Mouse (Mus musculus) CH12.LX (cell line): ENCODE data around the gene Zbtb39.

Experiments
- CTCF ChIP-seq, 2 experiments: IDR thresholded peaks in 1 of 2; conservative IDR thresholded peaks in 1 of 2; 2 replicates each; pipeline ENCODE4 v1.5.1; 2011 to 2012; ENCODE audit warnings: low read depth in 2 of 2, low read length in 2 of 2, improper control_type of control experiment in 1 of 2, inconsistent platforms in 1 of 2, mild to moderate bottlenecking in 1 of 2, moderate library complexity in 1 of 2
- E2F4 ChIP-seq: IDR thresholded peaks from 2 replicates; pipeline ENCODE4 v1.6.1; 2011; ENCODE audit warnings: low read depth, low read length, improper control_type of control experiment; ENCODE audit not compliant: insufficient replicate concordance
- HCFC1 ChIP-seq: IDR thresholded peaks from 2 replicates; pipeline ENCODE4 v1.6.1; 2012; ENCODE audit warnings: low read depth, mild to moderate bottlenecking, inconsistent platforms, low read length, improper control_type of control experiment
- POLR2A ChIP-seq: IDR thresholded peaks from 2 replicates; pipeline ENCODE4 v1.6.1; 2011; ENCODE audit warnings: low read depth, mild to moderate bottlenecking, improper control_type of control experiment, low read length
- RAD21 ChIP-seq: IDR thresholded peaks from 2 replicates; pipeline ENCODE4 v1.6.1; 2011; ENCODE audit warnings: low read depth, mild to moderate bottlenecking, low read length, improper control_type of control experiment, moderate library complexity
- SMC3 ChIP-seq: IDR thresholded peaks from 2 replicates; pipeline ENCODE4 v1.6.1; 2011; ENCODE audit warnings: low read depth, low read length, improper control_type of control experiment
- TCF12 ChIP-seq: IDR thresholded peaks from 2 replicates; pipeline ENCODE4 v1.6.1; 2014; ENCODE audit warnings: low read depth, mild to moderate bottlenecking, inconsistent platforms, low read length, improper control_type of control experiment
- UBTF ChIP-seq: IDR thresholded peaks from 2 replicates; pipeline ENCODE4 v1.6.1; 2012; ENCODE audit warnings: low read depth, mild to moderate bottlenecking, inconsistent platforms, low read length, improper control_type of control experiment, moderate library complexity
- USF1 ChIP-seq: IDR thresholded peaks from 2 replicates; pipeline ENCODE4 v1.6.1; 2014; ENCODE audit warnings: low read depth, mild to moderate bottlenecking, inconsistent platforms, low read length, improper control_type of control experiment
- ZC3H11A ChIP-seq: IDR thresholded peaks from 2 replicates; pipeline ENCODE4 v1.6.1; 2012; ENCODE audit warnings: low read depth, mild to moderate bottlenecking, inconsistent platforms, low read length, improper control_type of control experiment

- TF ChIP-seq CTCF (conservative IDR thresholded peaks at IDR 0.05 in 1 of 2, IDR thresholded peaks at IDR 0.05 in 1 of 2; ENCODE audit: low read depth in 2 of 2, low read length in 2 of 2) (no peak), HCFC1 (no peak), UBTF (no peak), POLR2A (no peak), USF1 (no peak), RAD21 (no peak), TCF12 (no peak), SMC3 (no peak), E2F4 (no peak), ZC3H11A (no peak)
Measured at GRCm38 (mm10) chr10:127704293-127704692, 35.0 kb upstream of the Zbtb39 start.
